Mouse (Mus musculus): ENCODE results near the gene Ubl7.
A peak's percentile ranks its signal among the peaks of the same experiment; 100 is the strongest.

Ubl7 gene

GRCm38 (mm10) chr9:57921491-57922060, 10.8 kb downstream of the Ubl7 start:
- no peak for DNase-seq

GRCm38 (mm10) chr9:57922381-57922780, 11.6 kb downstream of the Ubl7 start:
- DNase-seq: no peak

- DNase-seq: no peak
These were observed 12.3 kb downstream of the Ubl7 start for GRCm38 (mm10) chr9:57923046-57923445.

GRCm38 (mm10) chr9:57931166-57931767, 20.5 kb downstream of the Ubl7 start:
- DNase-seq: peak; percentile 74

GRCm38 (mm10) chr9:57932253-57932652, 21.5 kb downstream of the Ubl7 start:
- DNase-seq: no peak

GRCm38 (mm10) chr9:57932831-57933602, 22.2 kb downstream of the Ubl7 start:
- DNase-seq: no peak

- peak; percentile 94 for DNase-seq
These were observed 25.1 kb downstream of the Ubl7 start for GRCm38 (mm10) chr9:57935683-57936437.

GRCm38 (mm10) chr9:57937171-57937570, 26.4 kb downstream of the Ubl7 start:
- no peak for DNase-seq

GRCm38 (mm10) chr9:57937651-57938050, 26.9 kb downstream of the Ubl7 start:
- no peak for DNase-seq

GRCm38 (mm10) chr9:57938225-57939055, 27.7 kb downstream of the Ubl7 start:
- no peak for DNase-seq

GRCm38 (mm10) chr9:57939431-57940348, 28.9 kb downstream of the Ubl7 start, which contains the start of gene Sema7a:
Gene Sema7a, plus strand, starts transcription at chr9:57940112.
- peak; percentile 79 for DNase-seq

- no peak for DNase-seq
These were observed 29.6 kb downstream of the Ubl7 start for GRCm38 (mm10) chr9:57940349-57940794.

- no peak for DNase-seq
These were observed 30.3 kb downstream of the Ubl7 start for GRCm38 (mm10) chr9:57940861-57941638.

GRCm38 (mm10) chr9:57942039-57942438, 31.3 kb downstream of the Ubl7 start:
- no peak for DNase-seq

- DNase-seq: no peak
These were observed 32.3 kb downstream of the Ubl7 start for GRCm38 (mm10) chr9:57943067-57943466.

- peak; percentile 86 for DNase-seq
These were observed 33.8 kb downstream of the Ubl7 start for GRCm38 (mm10) chr9:57944572-57944971.

GRCm38 (mm10) chr9:57945771-57946616, 35.2 kb downstream of the Ubl7 start:
- no peak for DNase-seq

GRCm38 (mm10) chr9:57947381-57948030, 36.7 kb downstream of the Ubl7 start:
- DNase-seq: no peak
